ENCODE assay signal across 8 mouse cellular contexts in the genomic region with DNA sequence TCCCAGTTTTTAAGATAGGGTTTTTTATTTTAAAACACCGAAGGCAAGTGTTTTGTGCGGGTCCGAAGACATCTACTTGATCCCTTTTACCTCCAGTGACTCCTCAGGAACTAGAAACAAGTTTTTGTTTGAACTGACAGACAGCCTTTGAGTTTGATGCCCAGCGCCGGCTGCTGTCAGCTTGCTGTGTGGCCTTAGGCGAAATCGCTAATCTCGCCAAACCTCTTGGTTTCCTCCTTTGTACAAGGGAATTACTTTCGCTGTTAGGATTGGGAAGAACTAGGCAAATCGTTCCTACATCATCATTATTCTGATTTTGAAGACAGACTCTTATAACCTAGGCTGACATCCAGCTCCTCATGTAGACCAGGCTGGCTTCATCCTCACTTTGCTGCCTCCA. TPM values are rescaled to one million over a fixed set of nuclear protein-coding genes. Genes with fewer than 3 reads are reported as not detected.
DNase-seq lines count a peak whose midpoint lies in the region; ATAC-seq and TF ChIP-seq lines count a peak whose summit lies in the region.

No protein-coding gene starts in this region.

- H3K9me3 ChIP-seq in forebrain, embryonic 15.5 days, result no peaks in the 10 kb centered on the region
- no peaks in the 10 kb centered on the region for H3K9me3 ChIP-seq in kidney, postnatal 0 days (replicated peaks; ENCODE audit: low read length)
- H3K9me3 ChIP-seq in midbrain, postnatal 0 days (ENCODE audit: low read length), result no peaks in the 10 kb centered on the region

- H3K4me2 ChIP-seq in forebrain, embryonic 15.5 days (replicated peaks), result peak overlapping the region; percentile 70
- peak overlapping the region; percentile 71 for H3K4me2 ChIP-seq in kidney, postnatal 0 days (ENCODE audit: low read length)
- peak overlapping the region; percentile 70 for H3K4me2 ChIP-seq in midbrain, postnatal 0 days (ENCODE audit: low read depth, low read length, poor library complexity, severe bottlenecking)

- H3K9ac ChIP-seq in forebrain, embryonic 15.5 days (replicated peaks), result peak overlapping the region; percentile 91
- H3K9ac ChIP-seq in kidney, postnatal 0 days (ENCODE audit: low read depth, low read length), result peak overlapping the region; percentile 78
- H3K9ac ChIP-seq in midbrain, postnatal 0 days (replicated peaks; ENCODE audit: low read length, poor library complexity, severe bottlenecking), result peak overlapping the region; percentile 87

- peaks cover 42% of the 10 kb centered on the region for H3K4me1 ChIP-seq in forebrain, embryonic 15.5 days
- peaks cover 10% of the 10 kb centered on the region for H3K4me1 ChIP-seq in kidney, postnatal 0 days (replicated peaks; ENCODE audit: insufficient read depth, low read length)
- H3K4me1 ChIP-seq in midbrain, postnatal 0 days (ENCODE audit: insufficient read depth, low read length), result peaks cover 11% of the 10 kb centered on the region

- ATAC-seq in forebrain, embryonic 15.5 days (replicated peaks), result no peak
- no peak for ATAC-seq in kidney, postnatal 0 days (replicated peaks; ENCODE audit: low FRiP score, low read depth)
- no peak for ATAC-seq in midbrain, postnatal 0 days (ENCODE audit: low FRiP score)
- no peak for ATAC-seq in megakaryocyte progenitor cell, adult 5-6 weeks (replicated peaks; ENCODE audit: poor library complexity)

- H3K4me3 ChIP-seq in forebrain, embryonic 15.5 days, result peak overlapping the region; percentile 62
- H3K4me3 ChIP-seq in kidney, postnatal 0 days (replicated peaks; ENCODE audit: low read depth, low read length), result peak overlapping the region; percentile 71
- peak overlapping the region; percentile 68 for H3K4me3 ChIP-seq in midbrain, postnatal 0 days (ENCODE audit: low read depth, low read length)

- TF ChIP-seq CTCF in kidney, postnatal 0 days (IDR thresholded peaks at IDR 0.05; ENCODE audit: low read depth), result no peak
- no peak for TF ChIP-seq CTCF in midbrain, postnatal 0 days (IDR thresholded peaks at IDR 0.05)

- H3K36me3 ChIP-seq in forebrain, embryonic 15.5 days, result no peaks in the 10 kb centered on the region
- H3K36me3 ChIP-seq in kidney, postnatal 0 days (ENCODE audit: insufficient read depth, low read length), result no peaks in the 10 kb centered on the region
- no peaks in the 10 kb centered on the region for H3K36me3 ChIP-seq in midbrain, postnatal 0 days (ENCODE audit: insufficient read depth, low read length)

- peak overlapping the region; percentile 98 for H3K27ac ChIP-seq in forebrain, embryonic 15.5 days (replicated peaks)
- peak overlapping the region; percentile 95 for H3K27ac ChIP-seq in kidney, postnatal 0 days
- H3K27ac ChIP-seq in midbrain, postnatal 0 days (ENCODE audit: low read depth, low read length), result peak overlapping the region; percentile 96

- DNase-seq in cerebellum, postnatal 10 days, result peak; percentile 47 to 52
- DNase-seq in cerebellum, adult 11-12 months, result no peak
- DNase-seq in MN1 (ENCODE audit: low spot score), result peak; percentile 47
- DNase-seq in kidney, postnatal 0 days (ENCODE audit: low spot score), result peak; percentile 51
- peak; percentile 26 for DNase-seq in midbrain, postnatal 0 days (ENCODE audit: low spot score)
- no peak for DNase-seq in ovary, postnatal 36 days (ENCODE audit: low spot score)

- WGBS in forebrain, embryonic 15.5 days, result under 1% methylated on average over 10 of the region's 10 CpGs
- 6% methylated on average over 10 of the region's 10 CpGs for WGBS in kidney, postnatal 0 days
- 2% methylated on average over 10 of the region's 10 CpGs for WGBS in midbrain, postnatal 0 days

- H3K27me3 ChIP-seq in forebrain, embryonic 15.5 days, result no peaks in the 10 kb centered on the region
- H3K27me3 ChIP-seq in kidney, postnatal 0 days (ENCODE audit: insufficient read depth, low read length), result no peaks in the 10 kb centered on the region
- H3K27me3 ChIP-seq in midbrain, postnatal 0 days (ENCODE audit: insufficient read depth, low read length), result no peaks in the 10 kb centered on the region

RNA-seq across cellular contexts. Expression of a gene that starts 1.1 kb away (rescaled TPM):
- polyA plus RNA-seq in forebrain, embryonic 15.5 days (2015; fragmentation: Nextera tagmentation; extraction: Ambion mirVana), result 159 and 169 TPM in 2 replicates
- polyA plus RNA-seq in kidney, postnatal 0 days (2015; fragmentation: Nextera tagmentation; extraction: Ambion mirVana), result 41.7 and 46.0 TPM in 2 replicates
- 173 and 195 TPM in 2 replicates for total RNA-seq in midbrain, postnatal 0 days (2014; rRNA removed)
- 80.8 and 84.9 TPM in 2 replicates for polyA plus RNA-seq in midbrain, postnatal 0 days (2015; fragmentation: Nextera tagmentation; extraction: Ambion mirVana)
- 58.8 and 63.2 TPM in 2 replicates for total RNA-seq in megakaryocyte progenitor cell, adult 5-6 weeks (2015)
- 64.0 and 71.1 TPM in 2 replicates for total RNA-seq in megakaryocyte progenitor cell, adult 5-6 weeks (2017)

RNA-seq across cellular contexts. Expression of a gene that starts 24.4 kb away (rescaled TPM):
- polyA plus RNA-seq in forebrain, embryonic 15.5 days (2015; fragmentation: Nextera tagmentation; extraction: Ambion mirVana), result 23.1 and 23.7 TPM in 2 replicates
- 30.2 and 31.6 TPM in 2 replicates for polyA plus RNA-seq in kidney, postnatal 0 days (2015; fragmentation: Nextera tagmentation; extraction: Ambion mirVana)
- total RNA-seq in midbrain, postnatal 0 days (2014; rRNA removed), result 19.1 and 21.7 TPM in 2 replicates
- 17.0 and 19.5 TPM in 2 replicates for polyA plus RNA-seq in midbrain, postnatal 0 days (2015; fragmentation: Nextera tagmentation; extraction: Ambion mirVana)
- total RNA-seq in megakaryocyte progenitor cell, adult 5-6 weeks (2015), result 5.3 and 6.6 TPM in 2 replicates
- total RNA-seq in megakaryocyte progenitor cell, adult 5-6 weeks (2017), result 15.5 and 19.0 TPM in 2 replicates

RNA-seq across cellular contexts. Expression of a gene that starts 24.5 kb away (rescaled TPM):
- 58.8 and 61.2 TPM in 2 replicates for polyA plus RNA-seq in forebrain, embryonic 15.5 days (2015; fragmentation: Nextera tagmentation; extraction: Ambion mirVana)
- 28.1 and 29.2 TPM in 2 replicates for polyA plus RNA-seq in kidney, postnatal 0 days (2015; fragmentation: Nextera tagmentation; extraction: Ambion mirVana)
- total RNA-seq in midbrain, postnatal 0 days (2014; rRNA removed), result 74.6 and 85.9 TPM in 2 replicates
- polyA plus RNA-seq in midbrain, postnatal 0 days (2015; fragmentation: Nextera tagmentation; extraction: Ambion mirVana), result 61.8 and 62.1 TPM in 2 replicates
- total RNA-seq in megakaryocyte progenitor cell, adult 5-6 weeks (2015), result 43.8 and 44.9 TPM in 2 replicates
- total RNA-seq in megakaryocyte progenitor cell, adult 5-6 weeks (2017), result 52.1 and 63.7 TPM in 2 replicates

Comparison
In these comparisons a context has a peak if more than half of its experiments do, and no peak if none do; other contexts are left out.
1. DNase-seq: peak in cerebellum, postnatal 10 days (2 of 2), MN1 (single experiment), kidney, postnatal 0 days (single experiment) and midbrain, postnatal 0 days (single experiment); none in cerebellum, adult 11-12 months (single experiment) and ovary, postnatal 36 days (single experiment).
2. Peak in every context shown above with its lines, with median percentiles within 50 percentile points of each other: H3K27ac ChIP-seq, H3K4me2 ChIP-seq, H3K4me3 ChIP-seq and H3K9ac ChIP-seq.